Mouse (Mus musculus) limb, embryonic 10.5 days (tissue): Measurements from ENCODE around the gene Barx2. TPM values are rescaled to one million over a fixed set of nuclear protein-coding genes. Genes with fewer than 3 reads are reported as not detected.
A peak's percentile ranks its signal among the peaks of the same experiment; 100 is the strongest.
"Not testable (repeated sequence)": the region's sequence is repeated elsewhere in the genome, so short reads cannot be mapped to it uniquely, and the experiment has no call there.

Experiments
- DNase-seq: peaks from one replicate; pipeline ENCODE4 v3.0.0-alpha.2; 2017; ENCODE audit warnings: low spot score
- H3K27ac ChIP-seq: fragments of 300-500 bp; sonication (generic); 2 replicates; pipeline ENCODE4 v1.5.1; 2016; ENCODE audit warnings: mild to moderate bottlenecking
- H3K27me3 ChIP-seq: fragments of 300-500 bp; sonication (generic); 2 replicates; pipeline ENCODE4 v1.6.1; 2016; ENCODE audit warnings: low read depth, mild to moderate bottlenecking; ENCODE audit not compliant: poor library complexity, severe bottlenecking
- H3K36me3 ChIP-seq: fragments of 300-500 bp; sonication (generic); 2 replicates; pipeline ENCODE4 v1.6.1; 2016; ENCODE audit warnings: mild to moderate bottlenecking, moderate library complexity
- H3K4me1 ChIP-seq: fragments of 300-500 bp; sonication (generic); 2 replicates; pipeline ENCODE4 v1.6.1; 2016
- H3K4me3 ChIP-seq: fragments of 300-500 bp; sonication (generic); 2 replicates; pipeline ENCODE4 v1.5.1; 2016; ENCODE audit warnings: mild to moderate bottlenecking, moderate library complexity
- H3K9me3 ChIP-seq: fragments of 300-500 bp; sonication (generic); replicated peaks from 2 replicates; pipeline ENCODE4 v1.6.1; 2016; ENCODE audit warnings: mild to moderate bottlenecking
- WGBS: fragments of 180-500 bp; shearing (Covaris S2); methylation state at CpG from one replicate; pipeline ENCODE4 v1.1.7; 2016; 5-methylcytosine and 5-hydroxymethylcytosine counted together
- polyA plus RNA-seq: library from polyadenylated mRNA; unstranded; fragments of >200 nt; fragmentation: Nextera tagmentation; extraction: Ambion mirVana; gene quantifications from 2 replicates; pipeline ENCODE4 v1.2.1, GENCODE M21; 2016

Gene Barx2
- polyA plus RNA-seq: 0.16 and 0.71 TPM in 2 replicates

DNA sequence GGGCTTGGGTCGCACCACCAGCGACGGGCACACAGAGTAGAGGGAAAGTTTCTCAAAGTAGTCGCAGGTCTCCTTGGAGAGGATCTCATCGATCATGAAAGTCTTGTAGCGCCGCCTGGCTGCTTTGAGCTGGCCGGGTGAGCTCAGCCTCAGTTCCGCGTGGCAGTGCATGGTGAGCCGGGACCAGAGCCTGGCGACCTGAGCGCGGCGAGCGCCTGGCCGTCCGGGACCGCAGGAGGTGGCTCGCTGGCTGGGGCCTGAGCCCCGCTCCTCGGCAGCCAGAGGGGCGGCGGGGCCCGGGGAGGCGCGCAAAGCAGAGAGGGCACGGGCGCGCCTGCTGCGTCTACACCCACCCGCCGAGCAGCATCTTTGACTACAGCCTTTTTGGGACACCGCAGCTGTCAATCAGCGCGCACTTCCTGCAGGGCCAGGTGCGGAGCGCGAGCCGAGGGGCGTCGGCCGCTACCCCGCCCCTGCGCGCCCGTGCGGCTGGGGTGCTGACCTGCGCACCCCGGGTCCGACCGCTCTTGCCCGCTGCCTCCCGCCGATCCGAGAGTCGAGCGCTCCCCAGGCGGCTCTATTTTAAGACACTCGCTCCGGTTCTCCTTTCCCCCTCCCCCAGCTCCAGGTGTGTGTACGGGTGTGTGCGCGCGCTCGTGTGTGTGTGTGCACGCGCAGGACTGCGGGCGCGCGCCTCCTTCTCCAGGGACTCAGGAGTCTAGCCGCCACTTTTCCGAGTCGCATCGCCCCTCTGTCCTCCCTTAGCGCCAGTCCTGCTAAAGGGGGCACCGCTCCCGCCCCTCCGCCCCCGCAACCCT, at the start of gene Barx2:
Gene Barx2 (minus strand): TSS at position 542 of the 818 bp plus-strand sequence.
- no peaks in the 10 kb centered on the region for H3K9me3 ChIP-seq
- peak; percentile 80 for DNase-seq
- H3K4me1 ChIP-seq: peaks cover 52% of the 10 kb centered on the region
- WGBS: under 1% methylated on average over 81 of the region's 81 CpGs
- H3K36me3 ChIP-seq: no peaks in the 10 kb centered on the region
- peaks cover 87% of the 10 kb centered on the region for H3K27me3 ChIP-seq
- peak within 1 kb of the TSS; percentile 56 for H3K27ac ChIP-seq
- peak within 1 kb of the TSS; percentile 67 for H3K4me3 ChIP-seq

DNA sequence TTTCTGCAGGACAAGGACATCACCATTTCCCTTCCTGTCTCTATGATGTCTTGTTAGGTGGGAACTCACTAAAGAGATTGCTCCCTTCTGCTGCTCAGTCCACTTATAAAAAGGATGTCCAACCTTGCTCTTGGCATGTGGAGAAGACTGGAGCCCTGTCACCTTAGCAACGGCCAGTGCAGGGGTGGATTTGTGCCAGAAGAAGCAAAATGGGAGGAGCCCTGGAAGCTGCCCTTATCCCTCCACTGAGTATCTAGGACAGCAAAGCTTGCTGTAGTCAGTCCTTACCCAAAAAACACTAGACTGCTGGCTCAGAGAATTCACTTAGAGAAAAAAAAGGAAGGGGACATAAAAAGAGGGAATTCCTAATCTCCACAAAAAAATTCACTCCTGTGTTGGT, 49.0 kb upstream of the Barx2 start:
- DNase-seq: no peak

DNA sequence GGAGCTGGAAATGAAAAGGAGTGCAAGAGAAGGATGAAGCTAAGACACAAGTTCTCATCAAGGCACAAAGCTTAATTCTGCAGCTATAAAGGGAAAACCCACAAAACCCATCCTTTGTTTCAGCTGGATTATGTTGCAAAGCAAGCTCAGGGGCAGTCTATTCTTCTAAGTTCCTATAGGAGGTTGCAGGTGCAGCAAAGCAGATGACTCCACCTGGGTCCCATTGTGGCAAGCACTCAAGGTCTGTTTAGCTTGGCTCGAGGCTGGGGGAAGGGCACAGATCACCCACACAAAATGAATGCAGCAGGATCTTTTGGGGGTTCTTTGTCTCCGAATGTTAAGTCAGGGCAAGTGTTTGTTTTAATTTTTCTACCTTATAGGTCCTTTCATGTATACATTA, 47.2 kb upstream of the Barx2 start:
- no peak for DNase-seq
- Histone ChIP-seq H3K4me3 (no peak overlapping the region), H3K4me1 (peaks cover 6% of the 10 kb centered on the region), H3K36me3 (no peaks in the 10 kb centered on the region), H3K27ac (no peak overlapping the region), H3K9me3 (no peaks in the 10 kb centered on the region), H3K27me3 (0 out of 2 replicates have a peak, but pooled peaks cover 3% of the 10 kb centered on the region)
- WGBS: 81% methylated on average over 2 of the region's 2 CpGs

More for the DNA sequence above, 49.0 kb upstream of the Barx2 start:
- H3K27me3 ChIP-seq: 0 out of 2 replicates have a peak, but pooled peaks cover 3% of the 10 kb centered on the region
- H3K27ac ChIP-seq: no peak overlapping the region
- peaks cover 6% of the 10 kb centered on the region for H3K4me1 ChIP-seq
- no peaks in the 10 kb centered on the region for H3K36me3 ChIP-seq
- H3K9me3 ChIP-seq: no peaks in the 10 kb centered on the region
- 64% methylated on average over 1 of the region's 1 CpGs for WGBS
- H3K4me3 ChIP-seq: no peak overlapping the region

DNA sequence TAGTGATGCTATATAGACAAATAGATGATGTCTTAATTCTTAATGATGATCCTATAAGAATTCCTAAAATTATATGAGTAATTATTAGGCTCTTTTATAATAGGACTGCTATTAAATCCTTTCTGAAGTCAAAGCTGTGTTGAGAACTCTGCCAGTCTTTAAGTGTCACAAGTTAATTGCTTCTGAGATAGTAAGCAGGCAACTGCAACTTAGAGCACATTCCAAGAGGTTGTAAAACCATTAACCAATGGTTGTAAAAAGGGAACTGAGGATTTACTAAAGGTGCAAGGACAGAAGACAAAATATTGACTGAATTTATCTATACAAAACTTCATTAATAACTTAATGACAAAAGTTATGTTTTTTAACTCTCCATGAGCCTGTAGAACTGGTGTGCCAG, 44.9 kb upstream of the Barx2 start:
- H3K4me3 ChIP-seq: no peak overlapping the region
- peaks cover 6% of the 10 kb centered on the region for H3K4me1 ChIP-seq
- no peaks in the 10 kb centered on the region for H3K9me3 ChIP-seq
- 0 out of 2 replicates have a peak, but pooled peaks cover 3% of the 10 kb centered on the region for H3K27me3 ChIP-seq
- DNase-seq: no peak
- H3K27ac ChIP-seq: no peak overlapping the region
- H3K36me3 ChIP-seq: no peaks in the 10 kb centered on the region

DNA sequence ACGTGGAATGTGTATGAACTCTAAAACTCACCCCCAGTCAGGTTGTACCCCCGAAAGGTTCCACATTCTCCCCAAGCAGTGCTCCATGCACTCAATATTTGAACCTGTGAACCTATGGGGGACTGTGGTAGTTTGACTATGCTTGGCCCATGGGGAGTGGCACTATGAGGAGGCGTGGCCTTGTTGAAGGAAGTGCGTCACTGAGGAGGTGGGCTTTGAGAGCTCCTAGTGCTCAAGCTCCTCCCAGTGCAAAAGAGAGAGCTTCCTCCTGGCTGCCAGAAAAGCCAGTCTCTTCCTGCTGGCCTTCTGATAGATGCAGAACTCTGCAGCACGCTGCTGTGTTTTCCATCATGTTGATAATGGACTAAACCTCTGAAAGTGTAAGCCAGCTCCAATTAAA, 37.2 kb upstream of the Barx2 start:
- Histone ChIP-seq H3K4me3 (no peak overlapping the region), H3K9me3 (no peaks in the 10 kb centered on the region), H3K27ac (no peak overlapping the region), H3K4me1 (no peaks in the 10 kb centered on the region), H3K36me3 (no peaks in the 10 kb centered on the region), H3K27me3 (no peaks in the 10 kb centered on the region)
- DNase-seq: no peak
- WGBS: 89% methylated on average over 5 of the region's 5 CpGs

DNA sequence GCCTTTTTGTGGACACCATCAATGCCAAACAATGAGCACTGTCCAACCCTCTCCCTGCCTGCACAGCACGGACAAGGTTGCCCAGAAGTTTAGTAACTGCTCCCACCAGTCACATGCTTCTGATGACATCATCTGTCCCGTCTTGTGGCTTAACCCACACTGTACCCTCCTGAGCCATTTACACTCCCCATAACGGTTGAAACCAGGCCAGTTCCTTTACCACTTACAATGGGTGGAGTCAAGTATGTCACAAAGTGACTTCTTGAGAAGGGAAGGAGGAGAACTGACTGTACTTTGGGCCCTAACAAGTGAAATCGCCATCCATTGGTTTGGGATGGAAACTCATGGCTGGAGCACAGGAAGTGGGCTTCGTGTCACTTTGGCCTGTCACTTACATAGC, 35.8 kb upstream of the Barx2 start:
- no peaks in the 10 kb centered on the region for H3K36me3 ChIP-seq
- 90% methylated on average over 5 of the region's 5 CpGs for WGBS
- H3K9me3 ChIP-seq: no peaks in the 10 kb centered on the region
- H3K4me1 ChIP-seq: no peaks in the 10 kb centered on the region
- H3K27ac ChIP-seq: no peak overlapping the region
- DNase-seq: no peak
- no peak overlapping the region for H3K4me3 ChIP-seq
- H3K27me3 ChIP-seq: no peaks in the 10 kb centered on the region

DNA sequence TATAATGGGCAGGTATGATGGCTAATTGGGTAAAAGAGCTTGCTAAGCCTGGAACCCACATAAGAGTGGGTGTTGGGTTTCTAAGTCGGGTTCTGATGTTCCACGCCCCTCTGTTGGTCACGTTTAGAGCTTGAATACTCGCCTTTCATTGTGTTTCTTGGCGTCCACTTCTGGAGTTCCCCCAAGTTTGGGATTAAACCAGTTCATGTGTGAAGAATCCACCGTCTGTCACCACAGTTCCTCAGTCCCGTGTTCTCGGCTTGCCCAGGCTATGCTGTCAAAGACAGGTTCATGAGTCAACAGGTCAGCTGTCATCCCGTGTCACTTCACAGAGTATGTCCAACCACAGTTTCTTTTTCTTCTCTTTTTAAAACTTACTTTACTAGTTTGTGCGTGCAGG, 33.8 kb upstream of the Barx2 start:
- no peak overlapping the region for H3K4me3 ChIP-seq
- no peaks in the 10 kb centered on the region for H3K27me3 ChIP-seq
- WGBS: 87% methylated on average over 10 of the region's 10 CpGs
- no peaks in the 10 kb centered on the region for H3K9me3 ChIP-seq
- H3K4me1 ChIP-seq: no peaks in the 10 kb centered on the region
- no peak for DNase-seq
- no peak overlapping the region for H3K27ac ChIP-seq
- no peaks in the 10 kb centered on the region for H3K36me3 ChIP-seq

DNA sequence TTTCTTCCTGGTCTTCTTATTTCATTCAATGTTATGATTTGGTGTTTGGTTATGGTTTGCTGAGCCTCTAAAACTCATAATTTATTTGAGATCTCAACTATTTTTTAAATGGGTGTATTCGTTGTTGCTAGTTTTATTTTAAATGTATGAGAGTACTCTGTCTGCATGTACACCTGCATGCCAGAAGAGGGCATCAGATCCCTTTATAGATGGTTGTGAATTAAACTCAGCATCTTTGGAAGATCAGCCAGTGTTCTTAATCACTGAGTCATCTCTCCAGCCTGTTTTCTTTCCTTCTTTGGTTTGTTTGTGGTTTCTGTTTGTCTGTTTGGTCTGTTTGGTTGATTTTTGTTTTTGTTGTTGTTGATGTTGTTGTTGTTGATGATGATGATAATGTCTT, 29.1 kb upstream of the Barx2 start:
- DNase-seq: no peak
- Histone ChIP-seq H3K9me3 (no peaks in the 10 kb centered on the region), H3K27me3 (no peaks in the 10 kb centered on the region), H3K36me3 (no peaks in the 10 kb centered on the region), H3K4me1 (no peaks in the 10 kb centered on the region), H3K4me3 (no peak overlapping the region), H3K27ac (no peak overlapping the region)
- WGBS: 49% methylated on average over 1 of the region's 1 CpGs

DNA sequence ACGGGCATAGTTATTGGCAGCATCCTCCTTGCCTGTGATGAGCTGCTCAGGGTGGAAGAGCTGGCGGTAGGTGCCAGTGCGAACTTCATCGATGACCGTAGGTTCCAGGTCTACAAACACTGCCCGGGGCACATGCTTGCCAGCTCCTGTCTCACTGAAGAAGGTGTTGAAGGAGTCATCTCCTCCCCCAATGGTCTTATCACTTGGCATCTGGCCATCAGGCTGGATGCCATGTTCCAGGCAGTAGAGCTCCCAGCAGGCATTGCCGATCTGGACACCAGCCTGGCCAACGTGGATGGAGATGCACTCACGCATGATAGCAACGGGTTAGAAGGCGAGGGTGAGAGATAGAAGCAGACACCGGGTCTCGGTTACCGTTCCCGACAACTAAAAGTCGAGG, 23.2 kb upstream of the Barx2 start:
- not testable (repeated sequence) for DNase-seq, H3K4me3 ChIP-seq, H3K36me3 ChIP-seq, H3K27me3 ChIP-seq, H3K9me3 ChIP-seq, H3K4me1 ChIP-seq, H3K27ac ChIP-seq
- 94% methylated on average over 14 of the region's 16 CpGs for WGBS

DNA sequence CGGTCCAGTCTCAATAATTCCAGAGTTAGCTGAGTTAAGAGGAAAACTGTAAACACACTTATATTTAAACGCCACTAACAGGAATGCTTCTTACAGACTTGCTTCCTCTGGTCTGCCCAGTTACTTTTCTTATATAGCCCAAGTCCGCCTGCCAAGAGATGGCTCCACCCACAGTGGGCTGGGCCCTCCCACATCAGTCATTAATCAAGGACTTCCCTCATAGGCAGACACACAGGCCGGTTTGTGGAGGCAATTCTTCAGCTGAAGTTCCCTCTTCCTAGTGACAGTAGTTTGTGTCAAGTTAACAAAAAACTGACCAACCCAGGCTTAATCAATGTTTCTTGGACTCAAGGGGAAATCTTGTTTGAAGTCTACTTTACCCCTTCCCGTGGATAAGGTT, 18.4 kb upstream of the Barx2 start:
- 57% methylated on average over 5 of the region's 5 CpGs for WGBS
- no peak for DNase-seq
- H3K9me3 ChIP-seq: no peaks in the 10 kb centered on the region
- H3K27ac ChIP-seq: no peak overlapping the region
- no peak overlapping the region for H3K4me3 ChIP-seq
- H3K4me1 ChIP-seq: no peaks in the 10 kb centered on the region
- H3K27me3 ChIP-seq: no peaks in the 10 kb centered on the region; the same call in 1 of the 2 replicates
- H3K36me3 ChIP-seq: no peaks in the 10 kb centered on the region

DNA sequence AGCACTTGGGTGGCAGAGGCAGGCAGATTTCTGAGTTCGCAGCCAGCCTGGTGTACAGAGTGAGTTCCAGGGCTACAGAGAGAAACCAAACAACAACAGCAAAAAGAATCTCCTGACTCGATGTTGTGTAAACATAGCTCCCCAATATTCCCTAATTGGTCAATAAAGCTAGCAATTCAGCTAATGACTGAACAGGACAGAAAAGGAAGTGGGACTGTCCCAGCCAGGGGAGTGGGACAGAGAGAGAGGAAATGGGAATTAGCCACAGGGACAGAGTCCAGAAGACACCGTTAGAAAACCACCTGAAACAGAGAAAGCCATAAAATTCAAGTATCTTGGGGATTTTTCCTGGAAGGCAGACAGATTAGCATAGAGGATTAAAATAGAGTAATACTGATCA, 18.0 kb upstream of the Barx2 start:
- no peak overlapping the region for H3K4me3 ChIP-seq
- H3K27me3 ChIP-seq: no peaks in the 10 kb centered on the region; the same call in 1 of the 2 replicates
- no peaks in the 10 kb centered on the region for H3K4me1 ChIP-seq
- H3K36me3 ChIP-seq: no peaks in the 10 kb centered on the region
- H3K27ac ChIP-seq: no peak overlapping the region
- no peak for DNase-seq
- WGBS: 55% methylated on average over 3 of the region's 3 CpGs
- no peaks in the 10 kb centered on the region for H3K9me3 ChIP-seq

DNA sequence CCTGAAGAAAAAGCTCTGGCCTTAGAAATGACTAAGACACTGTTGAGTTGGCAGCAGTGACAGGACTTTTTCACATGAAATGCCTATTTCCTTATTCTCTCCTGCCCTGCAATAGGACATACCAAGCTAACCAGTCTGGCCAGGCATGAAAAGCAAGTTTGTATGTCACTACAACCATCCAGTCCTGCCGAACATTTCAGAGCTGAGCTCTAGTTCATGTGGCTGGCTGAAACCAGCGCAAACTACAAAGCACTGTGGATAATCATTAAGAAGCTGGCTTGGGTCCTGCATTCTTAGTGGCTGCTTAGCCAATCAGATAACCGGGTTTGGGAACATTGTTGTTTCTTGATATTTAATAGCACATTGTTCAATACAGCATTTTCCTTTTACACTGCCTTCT, 13.5 kb upstream of the Barx2 start:
- no peak for DNase-seq
- Histone ChIP-seq H3K36me3 (no peaks in the 10 kb centered on the region), H3K27ac (no peak overlapping the region), H3K4me3 (no peak overlapping the region), H3K27me3 (peaks cover 3% of the 10 kb centered on the region; the same call in 1 of the 2 replicates), H3K4me1 (peaks cover 7% of the 10 kb centered on the region; the same call in 1 of the 2 replicates), H3K9me3 (no peaks in the 10 kb centered on the region)
- 89% methylated on average over 3 of the region's 3 CpGs for WGBS

DNA sequence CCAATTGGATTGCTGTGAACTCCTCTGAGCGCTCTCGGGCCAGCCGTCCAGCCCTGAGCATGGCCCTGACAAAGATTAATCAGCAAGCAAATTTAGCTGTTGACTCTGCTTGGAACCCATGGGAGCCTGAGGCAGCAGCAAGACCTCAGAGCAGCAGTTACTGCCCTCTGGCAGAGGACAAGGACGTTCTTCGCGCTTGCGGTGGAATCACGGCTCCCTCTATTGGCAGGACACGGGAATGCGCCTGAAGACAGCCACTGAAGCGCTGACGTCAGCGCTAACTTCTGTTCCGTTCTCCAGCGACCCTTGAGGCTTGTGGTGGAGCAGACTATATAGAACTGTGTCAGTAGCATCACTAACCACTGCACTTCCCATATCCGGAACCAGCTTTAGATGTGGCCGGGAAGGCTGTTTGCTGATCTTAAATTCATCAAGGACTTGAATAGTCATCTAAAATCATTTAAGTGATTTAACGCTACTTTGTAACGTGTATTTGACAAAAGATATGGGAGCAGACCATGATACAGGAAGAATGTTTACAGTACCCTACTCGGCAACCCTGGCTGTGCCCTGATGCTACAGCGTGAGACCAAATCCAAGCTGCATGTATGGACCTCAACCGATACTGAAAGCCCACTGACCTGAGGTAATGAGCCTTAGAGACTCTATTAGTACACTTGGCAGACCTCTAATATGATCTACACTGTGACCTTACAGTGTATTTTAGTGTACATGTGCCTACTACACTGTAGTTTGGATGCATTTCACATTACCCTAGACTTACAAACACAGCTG, 12.8 kb upstream of the Barx2 start:
- DNase-seq: peak; percentile 90
- 21% methylated on average over 22 of the region's 22 CpGs for WGBS
- Histone ChIP-seq H3K9me3 (no peaks in the 10 kb centered on the region), H3K27me3 (peaks cover 8% of the 10 kb centered on the region), H3K27ac (no peak overlapping the region), H3K4me3 (no peak overlapping the region), H3K36me3 (no peaks in the 10 kb centered on the region), H3K4me1 (peaks cover 7% of the 10 kb centered on the region; the same call in 1 of the 2 replicates)
